Mouse (Mus musculus) C2C12 (cell line): ENCODE data around the gene Arhgef39.

Experiments
- CEBPB ChIP-seq: IDR thresholded peaks from one replicate; pipeline ENCODE4 v1.6.1; 2011; ENCODE audit warnings: low read depth, mild to moderate bottlenecking, control low read depth, moderate library complexity
- CTCF ChIP-seq: IDR thresholded peaks from one replicate; pipeline ENCODE4 v1.5.1; 2011; ENCODE audit not compliant: control insufficient read depth, insufficient read depth, insufficient read length
- FOSL1 ChIP-seq: IDR thresholded peaks from one replicate; pipeline ENCODE4 v1.8.0; 2011; ENCODE audit warnings: mild to moderate bottlenecking, low read length; ENCODE audit not compliant: poor library complexity, insufficient read depth, severe bottlenecking
- MAX ChIP-seq: IDR thresholded peaks from one replicate; pipeline ENCODE4 v1.6.1; 2011; ENCODE audit warnings: mild to moderate bottlenecking, control low read depth
- MYOD1 ChIP-seq: IDR thresholded peaks from one replicate; pipeline ENCODE4 v1.6.1; 2011; ENCODE audit warnings: low read depth; ENCODE audit not compliant: control insufficient read depth, insufficient read length
- MYOG ChIP-seq: IDR thresholded peaks from one replicate; pipeline ENCODE4 v1.6.1; 2011; ENCODE audit not compliant: control insufficient read depth, insufficient read length; ENCODE audit errors: extremely low read depth
- USF1 ChIP-seq: IDR thresholded peaks from one replicate; pipeline ENCODE4 v1.6.1; 2011; ENCODE audit warnings: low read depth, mild to moderate bottlenecking, control low read depth, moderate library complexity

DNA sequence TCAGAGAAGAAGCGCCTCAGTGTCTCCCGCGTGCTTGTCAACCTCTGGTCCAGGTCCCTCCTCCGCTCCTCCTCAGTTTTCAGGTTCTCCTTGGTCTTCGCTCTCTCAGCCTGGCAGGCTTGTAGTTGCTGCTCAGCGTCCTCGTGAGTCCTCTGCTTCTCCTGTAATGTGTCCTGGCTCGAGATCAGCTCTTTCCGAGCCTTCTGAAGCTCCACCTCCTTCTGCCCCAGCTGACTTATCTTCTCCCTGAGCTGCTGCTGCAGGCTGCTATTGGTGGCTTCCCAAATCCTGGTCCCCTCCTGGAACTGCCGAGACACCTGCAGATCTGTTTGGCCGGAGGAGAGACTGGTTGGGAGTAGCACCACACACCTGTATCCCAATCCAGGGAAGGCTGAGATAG is 47.2 kb downstream of the Arhgef39 start:
- TF ChIP-seq CTCF (no peak), MYOD1 (no peak), MAX (no peak), USF1 (no peak), CEBPB (no peak), MYOG (no peak), FOSL1 (no peak)
